Mouse (Mus musculus) small intestine, adult 2 months (tissue): Measurements from ENCODE around the gene Inpp5f. TPM values are rescaled to one million over a fixed set of nuclear protein-coding genes. Genes with fewer than 3 reads are reported as not detected.

ENCODE experiments used
- H3K27ac ChIP-seq: fragments of 200-500 bp; 2 replicates; pipeline ENCODE4 v1.5.1; 2012; ENCODE audit warnings: low read depth, low read length, control low read depth, inconsistent platforms; ENCODE audit not compliant: insufficient read depth
- H3K27me3 ChIP-seq: fragments of 200-500 bp; 2 replicates; pipeline ENCODE4 v1.6.1; 2012; ENCODE audit warnings: mild to moderate bottlenecking, moderate library complexity, low read length, inconsistent platforms; ENCODE audit not compliant: control insufficient read depth, insufficient read depth
- H3K36me3 ChIP-seq: fragments of 200-500 bp; 2 replicates; pipeline ENCODE4 v1.6.1; 2012; ENCODE audit warnings: mild to moderate bottlenecking, low read length, control low read depth, inconsistent platforms; ENCODE audit not compliant: control insufficient read depth, insufficient read depth
- H3K4me1 ChIP-seq: fragments of 200-500 bp; 2 replicates; pipeline ENCODE4 v1.6.1; 2012; ENCODE audit warnings: low read length, inconsistent platforms, mixed read lengths; ENCODE audit not compliant: control insufficient read depth, insufficient read depth, insufficient read length
- H3K4me3 ChIP-seq: fragments of 200-500 bp; 2 replicates; pipeline ENCODE4 v1.5.1; 2012; ENCODE audit warnings: low read depth, mild to moderate bottlenecking, control low read depth, inconsistent platforms, low read length, moderate library complexity
- CTCF ChIP-seq: fragments of 200-500 bp; IDR thresholded peaks from 2 replicates; pipeline ENCODE4 v1.5.1; 2012; ENCODE audit warnings: low read depth, mild to moderate bottlenecking, control low read depth, inconsistent platforms, low read length, moderate library complexity, mixed read lengths; ENCODE audit not compliant: insufficient replicate concordance, insufficient read length; ENCODE audit errors: extremely low read depth
- POLR2A ChIP-seq: fragments of 200-500 bp; IDR thresholded peaks from 2 replicates; pipeline ENCODE4 v1.6.1; 2012; ENCODE audit warnings: low read depth, mild to moderate bottlenecking, control low read depth, inconsistent platforms, low read length, moderate library complexity
- WGBS: fragments of 180-500 bp; shearing (Covaris S2); methylation state at CpG from one replicate; pipeline ENCODE4 v1.1.7; 2018; 5-methylcytosine and 5-hydroxymethylcytosine counted together
- polyA plus RNA-seq: library from polyadenylated mRNA; depleted of rRNA; stranded (reverse); fragments of >200 nt; gene quantifications from 2 replicates; pipeline ENCODE4 v1.2.3, GENCODE M21; 2012

Inpp5f gene
- polyA plus RNA-seq, 1 experiment, result 2.0 TPM

DNA sequence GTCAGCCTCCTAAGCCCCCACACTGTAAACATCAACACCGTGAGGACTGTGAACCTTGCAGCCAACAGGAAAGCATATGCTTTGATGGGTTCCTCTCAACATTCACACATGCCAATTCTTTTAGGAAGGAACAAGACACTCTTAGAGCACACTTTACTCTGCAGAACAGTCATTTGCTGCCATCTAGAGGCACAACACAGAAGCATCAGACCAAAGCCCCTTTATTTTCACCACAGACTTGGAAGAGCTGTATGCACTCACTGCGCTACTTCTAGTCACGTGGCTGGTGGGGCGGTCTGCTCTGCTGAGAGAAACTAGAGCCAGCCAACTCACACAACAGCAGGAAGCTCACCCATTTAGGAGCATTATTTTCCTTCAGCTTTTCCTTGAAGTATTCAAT is 113.6 kb downstream of the Inpp5f start:
- H3K36me3 ChIP-seq, result peaks cover 28% of the 10 kb centered on the region
- no peaks in the 10 kb centered on the region for H3K27me3 ChIP-seq
- TF ChIP-seq CTCF, result peak; percentile 35; the same call in 1 of the 2 replicates
- TF ChIP-seq POLR2A, result no peak
- peaks cover 2% of the 10 kb centered on the region; the same call in 1 of the 2 replicates for H3K4me1 ChIP-seq
- no peak overlapping the region for H3K27ac ChIP-seq
- WGBS, result 44% methylated on average over 4 of the region's 4 CpGs
- H3K4me3 ChIP-seq, result no peak overlapping the region

DNA sequence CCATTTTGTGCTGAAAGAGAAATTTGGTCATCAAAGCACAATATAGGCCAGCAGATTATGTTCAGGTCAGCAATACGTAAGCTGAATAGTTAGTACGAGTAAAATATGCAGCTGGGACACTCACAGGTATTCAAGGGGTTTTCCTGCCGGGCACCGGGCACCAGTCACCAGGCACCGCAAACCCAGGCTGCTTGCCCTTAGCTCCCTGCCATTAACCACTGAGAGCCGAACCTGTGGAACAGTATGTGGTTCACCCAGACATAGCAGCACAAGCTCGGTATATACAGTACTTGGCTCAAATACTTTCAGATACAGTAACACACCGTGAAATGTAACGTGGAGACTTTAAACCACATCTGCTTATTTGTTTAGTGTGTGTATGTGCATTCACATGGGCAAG is 114.1 kb downstream of the Inpp5f start:
- TF ChIP-seq POLR2A, result no peak
- no peak for TF ChIP-seq CTCF
- WGBS, result 79% methylated on average over 9 of the region's 9 CpGs
- Histone ChIP-seq H3K27ac (no peak overlapping the region), H3K27me3 (no peaks in the 10 kb centered on the region), H3K4me1 (peaks cover 2% of the 10 kb centered on the region; the same call in 1 of the 2 replicates), H3K36me3 (peaks cover 25% of the 10 kb centered on the region), H3K4me3 (no peak overlapping the region)

DNA sequence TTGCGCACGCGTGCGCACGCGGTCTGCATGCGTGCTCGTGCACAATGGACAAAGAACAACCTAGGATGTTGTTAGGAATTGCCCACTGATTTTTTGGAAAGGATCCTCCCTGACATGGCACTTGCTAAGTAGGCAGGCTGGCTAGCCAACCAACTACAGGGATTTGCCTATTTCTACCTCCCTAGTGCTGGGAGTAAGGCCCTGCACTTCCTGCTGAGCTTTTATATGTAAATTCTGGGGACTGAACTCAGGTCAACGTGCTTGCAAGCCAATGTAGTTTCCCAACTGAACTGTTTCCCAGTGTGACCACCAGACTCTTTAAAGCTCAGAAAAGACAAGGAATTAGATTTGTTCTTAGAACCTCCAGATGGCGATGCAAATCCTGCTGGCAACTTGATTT is 115.9 kb downstream of the Inpp5f start:
- H3K4me3 ChIP-seq, result no peak overlapping the region
- H3K4me1 ChIP-seq, result peaks cover 2% of the 10 kb centered on the region; the same call in 1 of the 2 replicates
- WGBS, result 91% methylated on average over 10 of the region's 10 CpGs
- H3K36me3 ChIP-seq, result peaks cover 14% of the 10 kb centered on the region
- no peaks in the 10 kb centered on the region for H3K27me3 ChIP-seq
- no peak for TF ChIP-seq CTCF
- no peak for TF ChIP-seq POLR2A
- H3K27ac ChIP-seq, result no peak overlapping the region

DNA sequence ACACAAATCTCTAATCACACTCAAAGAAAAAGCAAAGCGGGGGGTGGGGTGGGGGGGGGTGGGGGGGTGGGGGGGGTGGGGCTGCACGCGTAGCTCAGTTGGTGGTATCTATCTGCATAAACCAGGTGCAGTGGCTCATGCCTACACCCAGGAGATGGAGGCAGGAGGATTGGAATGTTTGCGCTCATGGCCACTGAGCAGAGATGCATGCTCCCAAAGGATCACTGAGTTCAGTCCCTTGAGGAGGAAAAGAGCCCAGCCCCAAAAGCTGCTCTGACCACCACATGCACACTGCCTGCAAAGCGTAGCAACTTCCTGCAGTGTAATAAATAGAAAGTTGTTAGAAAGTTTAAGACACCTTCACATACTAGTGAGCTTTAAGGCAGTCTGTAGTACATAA is 116.6 kb downstream of the Inpp5f start:
- TF ChIP-seq CTCF (no peak), POLR2A (no peak)
- WGBS, result 77% methylated on average over 5 of the region's 5 CpGs
- Histone ChIP-seq H3K27ac (no peak overlapping the region), H3K36me3 (peaks cover 12% of the 10 kb centered on the region), H3K27me3 (no peaks in the 10 kb centered on the region), H3K4me3 (no peak overlapping the region), H3K4me1 (peaks cover 2% of the 10 kb centered on the region; the same call in 1 of the 2 replicates)

DNA sequence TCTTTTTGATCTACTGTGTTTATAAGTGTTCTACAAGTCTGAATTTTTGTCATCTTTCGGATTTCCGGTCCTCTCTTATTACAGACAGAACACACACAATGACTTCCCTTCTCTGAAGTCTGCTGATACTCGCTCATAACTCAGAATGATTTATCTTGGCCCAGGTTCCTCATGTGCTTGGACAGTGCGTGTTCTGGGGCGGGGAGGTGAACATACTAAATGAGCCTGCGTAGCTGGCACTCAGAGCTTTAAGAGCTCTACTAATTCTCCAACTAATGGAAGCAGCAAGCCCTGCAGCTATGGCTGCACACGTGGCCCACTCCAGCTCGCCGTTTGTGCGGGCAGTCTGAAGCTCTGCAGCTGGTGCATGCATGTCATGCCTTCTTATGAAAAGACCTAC is 117.6 kb downstream of the Inpp5f start:
- H3K27me3 ChIP-seq, result no peaks in the 10 kb centered on the region
- peaks cover 2% of the 10 kb centered on the region; the same call in 1 of the 2 replicates for H3K4me1 ChIP-seq
- WGBS, result 68% methylated on average over 10 of the region's 10 CpGs
- H3K4me3 ChIP-seq, result no peak overlapping the region
- TF ChIP-seq CTCF, result no peak
- TF ChIP-seq POLR2A, result no peak
- H3K36me3 ChIP-seq, result peaks cover 6% of the 10 kb centered on the region
- H3K27ac ChIP-seq, result no peak overlapping the region

DNA sequence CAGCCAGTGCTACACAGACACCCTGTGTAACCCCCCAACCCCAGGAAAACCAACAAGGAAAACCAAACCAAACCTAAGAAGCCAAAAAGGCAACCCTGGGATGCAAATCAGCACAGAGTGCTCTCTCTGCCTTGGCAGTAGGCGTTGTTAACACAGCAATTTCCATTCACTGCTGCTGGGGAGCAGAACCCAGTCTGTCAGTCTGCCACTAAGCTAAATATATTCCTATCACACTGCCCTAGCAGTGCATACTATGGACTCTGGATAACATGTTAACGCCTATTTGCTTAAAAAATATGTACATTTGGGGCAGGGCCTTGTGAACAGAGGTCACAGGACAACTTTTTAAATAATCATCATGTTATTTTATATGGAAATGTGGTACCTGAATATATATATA is 120.5 kb downstream of the Inpp5f start:
- Histone ChIP-seq H3K27me3 (no peaks in the 10 kb centered on the region), H3K36me3 (no peaks in the 10 kb centered on the region), H3K4me3 (no peak overlapping the region), H3K27ac (no peak overlapping the region), H3K4me1 (peaks cover 8% of the 10 kb centered on the region; the same call in 1 of the 2 replicates)
- 26% methylated on average over 2 of the region's 2 CpGs for WGBS
- TF ChIP-seq CTCF (no peak), POLR2A (no peak)

DNA sequence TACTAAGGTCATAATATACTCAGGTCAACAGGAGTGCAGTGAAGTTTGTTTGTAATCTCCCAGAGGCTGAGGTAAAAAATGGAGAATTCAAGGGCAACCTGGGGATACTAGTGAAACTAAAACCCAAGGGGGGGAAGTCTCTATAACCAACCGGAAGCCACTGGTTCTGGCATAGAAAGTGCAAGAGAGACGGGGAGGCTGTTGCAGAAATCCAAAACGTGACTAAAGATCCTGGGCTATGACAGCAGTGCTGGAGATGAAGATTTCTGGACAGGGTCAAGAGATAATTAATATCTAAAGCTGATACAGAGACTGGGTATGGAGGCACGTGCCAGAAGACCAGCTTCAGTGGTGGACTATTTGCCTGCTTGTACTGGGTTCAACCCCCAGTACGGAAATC is 126.9 kb downstream of the Inpp5f start:
- Histone ChIP-seq H3K36me3 (no peaks in the 10 kb centered on the region), H3K4me3 (no peak overlapping the region), H3K4me1 (peaks cover 17% of the 10 kb centered on the region; the same call in 1 of the 2 replicates), H3K27me3 (no peaks in the 10 kb centered on the region), H3K27ac (peak overlapping the region; percentile 6; the same call in 1 of the 2 replicates)
- TF ChIP-seq CTCF (no peak), POLR2A (no peak)
- WGBS, result 20% methylated on average over 5 of the region's 5 CpGs

DNA sequence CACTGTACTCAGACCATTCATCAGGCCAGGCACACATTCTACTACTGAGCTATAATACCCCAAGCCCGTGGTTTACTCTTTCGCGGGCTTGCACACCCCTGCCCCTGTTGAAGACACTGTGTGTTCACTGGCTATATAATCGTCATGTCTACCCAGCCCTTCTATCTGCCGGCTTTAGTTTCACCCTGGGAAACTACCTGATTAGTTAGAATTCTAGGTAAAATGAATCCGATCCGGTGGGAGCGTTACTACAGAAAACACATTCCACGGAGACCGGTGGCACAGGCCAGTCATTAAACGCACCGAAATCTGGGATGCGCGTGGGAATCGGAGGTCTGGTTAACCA is 128.0 kb downstream of the Inpp5f start:
- no peaks in the 10 kb centered on the region for H3K27me3 ChIP-seq
- peak overlapping the region; percentile 94 for H3K4me3 ChIP-seq
- no peak for TF ChIP-seq POLR2A
- TF ChIP-seq CTCF, result no peak
- H3K4me1 ChIP-seq, result peaks cover 17% of the 10 kb centered on the region; the same call in 1 of the 2 replicates
- H3K27ac ChIP-seq, result no peak overlapping the region
- H3K36me3 ChIP-seq, result no peaks in the 10 kb centered on the region
- WGBS, result under 1% methylated on average over 15 of the region's 15 CpGs
